Mouse (Mus musculus) embryonic fibroblast, embryonic 13.5 days (primary cell): ENCODE results near the gene Hspa1a.

Experiments
- CTCF ChIP-seq: IDR thresholded peaks from 2 replicates; pipeline ENCODE4 v1.5.1; 2011; ENCODE audit warnings: mild to moderate bottlenecking, control low read depth, low read length, moderate library complexity, borderline replicate concordance; ENCODE audit not compliant: insufficient read depth
- POLR2A ChIP-seq: IDR thresholded peaks from 2 replicates; pipeline ENCODE4 v1.6.1; 2011; ENCODE audit warnings: low read depth, mild to moderate bottlenecking, control low read depth, low read length, moderate library complexity

- no peak for TF ChIP-seq CTCF
- no peak for TF ChIP-seq POLR2A
Measured at GRCm38 (mm10) chr17:35015296-35015695, 43.3 kb upstream of the Hspa1a start.
